Mouse (Mus musculus) brain, adult 2 months (tissue): Measurements from ENCODE around the gene Brms1l.
"Not testable (repeated sequence)": the region's sequence is repeated elsewhere in the genome, so short reads cannot be mapped to it uniquely, and the experiment has no call there.

Experiments used
- DNase-seq: peaks from one replicate; pipeline ENCODE4 v3.0.0; 2011; ENCODE audit warnings: low read depth, low spot score

Gene Brms1l

DNA sequence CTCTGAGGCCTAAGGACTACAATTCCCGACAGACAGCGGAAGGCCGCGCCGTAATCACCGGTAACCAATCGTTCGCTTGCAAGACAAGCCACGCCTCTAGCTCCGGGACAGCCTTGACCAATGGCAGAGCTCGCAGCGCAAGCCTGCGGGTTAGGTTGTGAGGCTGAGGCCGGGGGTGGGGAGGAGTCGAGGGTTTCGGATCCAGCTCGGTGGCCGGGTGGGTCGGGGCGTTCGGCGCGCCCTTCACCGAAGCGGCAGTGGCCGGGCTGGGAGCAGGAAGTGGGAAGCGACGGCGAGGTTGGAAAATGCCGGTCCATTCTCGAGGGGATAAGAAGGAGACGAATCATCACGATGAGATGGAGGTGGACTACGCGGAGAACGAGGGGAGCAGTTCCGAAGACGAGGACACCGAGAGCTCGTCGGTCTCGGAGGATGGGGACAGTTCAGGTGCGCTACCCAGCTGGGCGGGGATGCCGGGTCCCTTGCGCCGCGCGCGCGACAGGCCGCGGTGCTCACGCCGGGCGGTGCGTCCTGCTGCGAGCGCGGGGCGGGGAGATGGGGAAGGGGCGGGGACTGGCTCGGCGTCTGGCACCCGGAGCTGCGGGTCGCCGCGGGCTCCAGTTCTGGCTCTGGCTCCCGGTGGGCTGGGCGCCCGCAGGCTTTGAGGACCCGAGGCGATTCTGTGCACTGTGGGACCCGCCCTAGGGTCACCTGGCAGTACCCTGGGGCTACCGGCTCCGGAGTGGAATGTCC, at the start of gene Brms1l:
Gene Brms1l (plus strand): TSS at position 126 of the 753 bp plus-strand sequence.
- peak; percentile 100 for DNase-seq

- DNase-seq: not testable (repeated sequence)
These were observed 41.6 kb upstream of the Brms1l start for GRCm38 (mm10) chr12:55794485-55794884.

DNA sequence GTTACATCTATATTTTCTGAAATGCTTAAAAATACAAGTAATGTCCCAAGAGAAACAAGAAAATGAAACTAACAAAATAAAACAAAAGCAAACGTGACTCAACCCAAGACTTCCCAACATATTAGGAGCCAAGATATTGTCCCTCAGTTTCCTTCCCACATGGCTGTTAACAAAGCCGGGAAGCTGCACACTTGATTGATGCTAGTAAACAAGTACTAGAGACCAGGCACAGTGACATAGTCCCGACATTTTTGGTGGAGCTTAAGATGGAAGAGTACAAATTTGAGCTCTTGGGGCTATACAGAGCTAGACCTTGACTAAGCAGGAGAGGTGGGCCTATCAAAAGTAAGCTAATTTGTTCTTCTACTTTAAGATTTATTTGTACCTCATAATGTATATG, 39.0 kb upstream of the Brms1l start:
- no peak for DNase-seq

DNA sequence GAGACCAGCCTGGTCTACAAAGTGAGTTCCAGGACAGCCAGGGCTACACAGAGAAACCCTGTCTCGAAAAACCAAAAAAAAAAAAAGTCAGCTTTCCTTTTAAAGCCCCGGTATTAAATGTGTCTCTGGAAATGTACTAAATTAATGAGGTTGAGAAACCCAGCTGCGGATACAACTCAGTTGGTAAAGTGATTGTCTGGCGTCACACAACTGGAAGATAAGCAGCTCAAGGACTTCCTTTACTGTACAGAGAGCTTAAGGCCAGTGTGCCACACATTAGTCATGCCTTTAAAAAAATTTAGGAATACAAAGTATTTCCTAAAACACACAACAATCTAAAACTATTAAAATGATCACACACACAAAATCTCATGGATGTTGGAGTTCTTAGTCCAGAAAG, 37.4 kb upstream of the Brms1l start:
- DNase-seq: no peak

GRCm38 (mm10) chr12:55800144-55800543, 36.0 kb upstream of the Brms1l start:
- no peak for DNase-seq

GRCm38 (mm10) chr12:55801131-55801530, 35.0 kb upstream of the Brms1l start:
- no peak for DNase-seq

- DNase-seq: peak; percentile 49
These were observed 31.1 kb upstream of the Brms1l start for GRCm38 (mm10) chr12:55805035-55805434.

GRCm38 (mm10) chr12:55816488-55816887, 19.6 kb upstream of the Brms1l start:
- DNase-seq: no peak

DNA sequence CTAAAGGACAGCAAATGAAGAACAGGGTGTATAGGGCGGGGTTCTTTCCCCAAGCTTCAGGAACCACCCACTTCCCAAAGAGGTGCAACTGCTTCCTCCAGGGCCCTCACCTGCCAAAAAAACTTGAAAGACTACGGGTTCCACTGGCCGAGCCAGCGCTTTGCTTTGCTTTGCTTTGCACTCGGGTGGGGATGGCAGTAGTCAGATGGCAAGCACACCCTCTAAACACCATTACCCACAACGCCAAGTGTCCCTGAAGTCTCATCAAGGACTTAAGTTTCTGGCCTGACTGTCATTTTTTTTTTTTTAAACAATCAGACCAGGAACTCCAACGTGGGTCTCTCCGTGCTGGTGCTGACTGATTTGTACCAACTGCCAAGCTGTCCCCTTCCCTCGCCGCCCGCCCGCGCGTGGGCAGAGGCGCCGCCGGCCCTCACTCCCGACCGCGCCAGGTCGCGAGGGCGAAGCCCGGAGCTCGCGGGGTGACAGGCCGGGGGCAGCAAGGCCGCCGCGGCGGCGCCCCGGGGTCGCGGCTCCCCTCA, 15.9 kb upstream of the Brms1l start:
- DNase-seq: peak; percentile 73

DNA sequence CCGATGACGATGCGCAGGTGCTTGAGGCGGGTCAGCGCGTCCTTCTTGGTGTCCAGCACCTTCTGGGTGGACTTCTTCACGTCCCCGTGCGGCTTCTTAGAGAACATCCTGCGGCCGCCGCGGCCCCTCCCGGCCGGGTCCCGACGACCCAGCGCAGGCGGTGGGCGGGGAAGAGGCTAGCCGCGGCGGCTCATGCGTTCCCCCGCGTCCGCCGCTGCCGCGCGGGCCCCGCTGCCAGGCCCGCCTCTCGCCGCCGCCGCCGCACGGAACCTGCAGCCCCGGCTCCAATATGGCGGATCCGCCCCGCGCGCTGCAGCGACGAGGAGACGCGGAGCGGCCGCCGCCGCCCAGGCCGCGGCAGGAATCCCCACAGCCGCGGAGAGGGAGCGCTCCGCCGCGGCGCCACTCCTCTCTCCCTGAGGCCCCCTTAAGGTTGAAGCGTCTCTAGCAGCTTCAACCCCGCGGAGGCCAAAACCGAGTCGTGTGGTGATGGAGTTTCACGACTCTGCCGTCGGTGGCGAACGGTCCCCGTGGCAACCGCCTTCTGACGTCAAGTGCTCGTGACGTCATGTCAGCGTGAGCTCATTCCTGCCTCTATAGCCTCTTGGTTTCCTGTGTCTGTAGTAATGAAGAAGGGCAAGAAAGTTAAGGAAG, 15.3 kb upstream of the Brms1l start, which contains the start of gene Ralgapa1:
Gene Ralgapa1 (minus strand): TSS at position 507 of the 654 bp plus-strand sequence.
- peak; percentile 96 for DNase-seq

GRCm38 (mm10) chr12:55824027-55824426, 12.1 kb upstream of the Brms1l start:
- DNase-seq: no peak

GRCm38 (mm10) chr12:55825537-55825936, 10.6 kb upstream of the Brms1l start:
- no peak for DNase-seq

GRCm38 (mm10) chr12:55831101-55831500, 5.0 kb upstream of the Brms1l start:
- DNase-seq: peak; percentile 87

GRCm38 (mm10) chr12:55832961-55833360, 3.2 kb upstream of the Brms1l start:
- DNase-seq: no peak

GRCm38 (mm10) chr12:55833906-55834625, 2.1 kb upstream of the Brms1l start:
- DNase-seq: no peak

GRCm38 (mm10) chr12:55834891-55835290, 1.2 kb upstream of the Brms1l start:
- DNase-seq: no peak

- no peak for DNase-seq
These were observed 296 bp upstream of the Brms1l start for GRCm38 (mm10) chr12:55835857-55836198.

- DNase-seq: no peak
These were observed 1.4 kb downstream of the Brms1l start for GRCm38 (mm10) chr12:55837495-55837894.

DNA sequence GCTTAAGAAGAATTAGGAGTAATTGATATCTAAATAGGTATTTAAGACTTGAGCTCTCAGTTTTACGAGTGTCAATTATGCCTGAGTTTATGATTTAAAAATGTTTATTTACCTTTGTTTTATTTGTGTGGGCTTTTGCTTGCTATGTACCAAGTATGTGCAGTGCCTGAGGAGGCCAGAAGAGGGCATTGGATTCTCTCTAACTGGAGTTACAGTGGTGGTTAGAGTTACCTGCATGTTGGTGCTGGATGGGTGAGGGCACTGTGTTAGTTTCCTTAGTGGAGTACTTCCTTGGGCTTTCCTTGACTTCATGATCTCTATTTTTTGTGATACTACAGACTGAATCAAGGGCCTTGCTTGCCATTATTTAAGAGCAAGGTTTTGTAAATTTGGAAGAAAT, 10.6 kb downstream of the Brms1l start:
- DNase-seq: peak; percentile 47

GRCm38 (mm10) chr12:55847851-55848250, 11.7 kb downstream of the Brms1l start:
- DNase-seq: no peak

- no peak for DNase-seq
These were observed 14.5 kb downstream of the Brms1l start for GRCm38 (mm10) chr12:55850650-55851049.
